Mouse (Mus musculus) adrenal gland, postnatal 25 days (tissue): ENCODE measurements at regions not wholly inside any gene's neighbourhood (a gene's known extent, or its start where the extent isn't known, plus 50 kb on each side); places are given as distances from the start of the nearest gene placed in this dataset.

ENCODE experiments used
- DNase-seq: peaks from one replicate; pipeline ENCODE4 v3.0.0; 2021; ENCODE audit warnings: mixed read lengths

GRCm38 (mm10) chr4:54045258-54046029 is 219.6 kb downstream of the Tmem38b start:
- no peak for DNase-seq

DNA sequence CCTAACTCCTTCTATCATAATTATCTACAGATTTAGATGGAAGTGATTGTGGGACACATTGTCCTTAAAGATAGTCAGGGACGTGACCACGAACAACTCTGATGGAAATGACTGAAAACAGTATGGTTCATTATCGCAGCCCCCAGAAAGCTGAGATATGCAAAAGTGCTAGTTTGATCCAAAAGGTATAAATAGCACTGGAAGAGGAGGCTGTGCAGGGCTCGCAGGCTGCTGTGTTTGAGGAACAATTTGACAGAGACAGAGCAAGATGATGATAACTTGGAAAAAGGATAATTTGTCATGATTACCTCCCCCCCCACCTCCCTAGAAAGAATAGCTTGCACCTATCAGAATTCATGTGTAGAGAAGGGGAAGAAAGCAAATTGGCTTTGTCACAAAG is 238.5 kb downstream of the Tmem38b start:
- DNase-seq: no peak

DNA sequence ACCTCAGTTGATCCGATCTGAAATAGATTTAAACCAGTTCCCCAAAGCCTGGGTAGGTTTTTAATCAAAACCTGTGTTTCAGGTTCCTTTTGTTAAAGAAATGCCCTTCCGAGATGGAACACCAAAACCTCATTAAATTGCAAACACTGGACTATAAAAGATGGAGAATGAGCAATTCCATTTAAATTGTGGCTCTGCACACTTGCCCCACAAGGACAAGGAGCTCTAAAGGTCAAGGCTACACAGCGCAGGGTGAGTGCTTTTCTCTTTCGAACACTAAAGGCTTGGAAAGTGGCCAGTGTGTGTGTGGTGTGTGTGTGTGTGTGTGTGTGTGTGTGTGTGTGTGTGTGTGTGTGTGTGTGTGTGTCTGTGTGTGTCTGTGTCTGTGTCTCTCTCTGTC is 246.1 kb downstream of the Tmem38b start:
- DNase-seq: peak; percentile 24

DNA sequence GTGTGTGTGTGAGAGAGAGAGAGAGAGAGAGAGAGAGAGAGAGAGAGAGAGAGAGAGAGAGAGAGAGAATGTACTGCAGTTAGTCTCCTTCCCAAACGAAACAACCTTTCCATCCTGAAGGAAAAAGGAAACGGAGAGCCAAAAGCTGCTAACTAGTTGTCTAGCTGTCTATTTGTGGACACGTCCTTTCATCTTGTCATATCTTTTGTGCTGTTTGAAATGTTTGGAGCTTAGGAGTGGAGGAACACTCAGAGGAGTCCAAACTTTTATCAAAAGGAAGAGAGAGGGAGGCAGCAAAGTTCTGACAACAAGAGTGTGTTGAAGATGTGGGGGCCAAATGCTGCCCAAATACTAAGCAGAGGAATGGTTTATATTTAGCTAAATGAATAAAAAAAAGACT is 246.6 kb downstream of the Tmem38b start:
- no peak for DNase-seq

- no peak for DNase-seq
Observed at GRCm38 (mm10) chr4:54072932-54073331, 247.1 kb downstream of the Tmem38b start.

GRCm38 (mm10) chr4:54073483-54073882 is 247.6 kb downstream of the Tmem38b start:
- no peak for DNase-seq

DNA sequence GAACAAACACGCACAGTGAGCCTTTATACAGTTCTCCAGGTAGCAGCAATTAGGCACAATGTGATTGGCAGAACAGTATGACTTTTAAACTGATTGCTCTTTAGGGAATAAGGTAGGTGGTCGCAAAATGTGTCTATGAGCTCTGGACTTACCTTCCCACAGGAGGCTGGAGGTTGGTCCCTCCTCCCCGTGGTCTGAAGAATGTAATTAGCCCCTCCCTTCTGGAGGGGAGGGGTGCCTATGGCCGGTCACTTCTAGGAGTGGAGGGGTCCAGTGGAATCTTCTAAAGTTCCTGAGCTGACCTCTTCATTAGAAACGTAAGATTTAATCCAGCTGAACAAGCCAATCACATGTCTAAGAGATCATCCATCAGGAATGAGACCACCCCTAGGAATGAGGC is 248.4 kb downstream of the Tmem38b start:
- no peak for DNase-seq

DNA sequence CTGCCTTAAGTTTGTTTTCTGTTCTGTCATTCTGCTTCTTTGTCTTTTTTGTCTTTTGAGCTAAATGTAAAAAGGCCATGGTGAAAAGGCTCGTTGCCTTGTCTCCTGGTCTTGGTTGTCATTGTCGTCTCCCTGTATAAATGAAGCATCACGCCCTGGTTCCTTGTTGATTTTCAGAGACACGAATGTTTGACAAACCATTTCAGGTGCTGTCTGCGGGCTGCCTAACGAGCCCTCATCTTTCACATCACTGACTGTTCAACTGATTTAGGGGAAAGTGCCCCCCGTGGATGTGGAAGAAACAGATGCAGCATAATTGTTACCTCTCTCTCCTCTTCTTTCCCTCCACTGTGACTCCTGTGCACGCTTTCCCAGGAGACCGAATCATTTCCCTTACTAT is 254.7 kb downstream of the Tmem38b start:
- DNase-seq: no peak

DNA sequence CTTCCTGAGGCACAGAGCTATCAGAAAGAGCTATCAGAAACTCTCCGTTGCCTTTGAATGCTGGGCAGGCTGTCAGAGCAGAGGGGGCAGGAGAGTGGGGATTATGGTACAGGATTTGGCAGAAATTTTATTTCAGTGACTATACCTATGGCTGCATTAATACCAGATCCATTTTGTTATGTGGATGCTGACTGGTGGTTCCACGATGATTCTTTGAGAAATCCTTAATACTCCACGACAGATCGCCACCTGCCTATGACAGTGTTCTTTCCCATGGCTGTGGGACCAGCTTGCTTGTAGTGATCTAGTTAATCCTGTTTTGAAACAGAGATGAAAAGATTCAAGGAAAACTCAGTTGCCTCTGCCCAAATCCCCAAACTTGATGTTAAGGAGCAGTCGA is 255.6 kb downstream of the Tmem38b start:
- DNase-seq: no peak

DNA sequence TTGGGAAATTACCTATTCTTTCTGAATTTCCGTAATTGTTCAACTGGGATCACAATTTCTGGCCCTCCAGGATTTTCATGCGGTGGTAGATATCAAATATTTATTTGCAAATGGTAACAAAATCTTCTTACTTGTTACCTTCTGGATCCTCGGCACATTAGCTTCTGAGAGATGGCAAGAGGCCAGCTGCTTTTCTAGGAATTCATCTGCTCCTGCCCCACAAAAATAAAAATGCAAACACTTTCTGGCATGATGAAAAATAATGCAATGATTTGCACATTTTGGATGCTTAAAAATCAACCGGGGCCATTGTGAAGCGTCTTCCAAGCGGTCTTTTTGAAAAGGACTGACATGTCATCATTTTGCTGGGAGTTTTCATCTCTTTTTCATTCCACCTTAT is 258.9 kb downstream of the Tmem38b start:
- no peak for DNase-seq

GRCm38 (mm10) chr4:54094285-54094997 is 268.6 kb downstream of the Tmem38b start:
- DNase-seq: no peak

DNA sequence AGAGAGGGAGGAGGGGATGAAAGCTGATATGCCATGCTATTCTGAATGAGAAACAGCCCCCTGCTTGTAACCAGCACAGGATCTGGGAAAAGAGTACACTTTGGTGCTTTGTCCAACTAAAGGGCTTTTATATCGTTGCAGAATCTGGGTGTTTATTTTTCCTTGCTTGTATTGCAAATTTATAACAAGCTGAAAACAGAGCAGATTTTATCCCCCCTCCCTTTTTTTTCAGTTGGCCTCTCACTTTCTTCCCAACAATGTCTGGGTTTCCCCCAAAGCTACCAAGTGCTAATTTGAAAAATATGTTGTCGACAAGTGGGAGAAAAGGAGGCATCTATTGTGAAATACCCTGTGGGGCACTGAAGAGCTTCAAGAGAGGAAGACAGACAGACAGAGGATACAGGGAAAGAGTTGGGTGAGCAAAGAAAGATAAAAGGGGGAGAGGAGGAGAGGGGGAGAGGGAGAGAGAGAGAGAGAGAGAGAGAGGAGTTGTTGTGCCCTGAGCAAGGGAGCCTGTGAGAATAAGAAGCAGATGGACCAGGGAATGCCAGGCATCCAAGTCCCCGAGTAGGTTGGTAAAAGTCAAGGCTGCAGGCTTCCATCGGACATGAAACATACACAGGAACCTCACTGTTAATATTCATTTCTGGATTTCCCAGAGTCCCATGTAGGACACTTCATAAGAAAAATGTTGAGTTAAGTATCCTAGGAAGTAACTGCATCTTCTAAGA is 269.5 kb downstream of the Tmem38b start:
- no peak for DNase-seq

DNA sequence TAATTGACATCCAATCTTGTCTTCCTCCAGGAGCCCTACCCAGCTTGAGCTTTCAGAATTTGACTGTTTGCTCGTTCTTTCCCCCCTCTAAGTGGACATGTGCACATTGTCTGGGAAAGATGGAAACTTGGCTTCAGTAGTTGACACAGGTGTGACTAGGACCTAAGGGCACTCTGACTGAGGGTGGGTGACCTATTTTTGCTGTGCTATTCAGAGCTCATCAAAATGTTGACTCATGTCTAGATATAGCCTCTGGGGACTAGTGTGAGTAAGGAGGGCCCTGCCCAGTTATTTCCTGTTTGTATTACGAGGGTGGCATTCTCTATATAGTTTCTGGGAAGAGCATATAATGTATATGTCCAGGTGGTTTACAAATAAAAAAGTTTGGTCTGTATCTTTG is 271.7 kb downstream of the Tmem38b start:
- DNase-seq: no peak

DNA sequence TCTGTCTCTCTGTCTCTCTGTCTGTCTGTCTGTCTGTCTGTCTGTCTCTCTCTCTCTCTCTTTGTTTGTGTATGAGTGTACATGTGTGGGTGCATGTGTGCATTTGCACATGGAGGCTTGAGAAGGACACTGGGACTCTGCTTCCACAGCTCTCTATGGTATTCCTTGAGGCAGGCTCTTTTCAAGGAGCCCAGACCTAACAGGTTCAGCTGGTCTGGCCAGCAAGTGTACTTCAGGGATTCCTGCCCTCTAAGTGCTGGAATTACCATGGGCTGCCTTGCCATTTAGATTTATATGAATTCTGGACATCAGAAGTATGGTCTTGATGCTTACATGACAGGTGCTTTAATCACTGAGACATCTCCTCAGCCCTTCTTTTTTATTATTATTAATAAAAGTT is 274.4 kb downstream of the Tmem38b start:
- DNase-seq: no peak

- no peak for DNase-seq
Observed at GRCm38 (mm10) chr4:54106976-54107375, 281.1 kb downstream of the Tmem38b start.

DNA sequence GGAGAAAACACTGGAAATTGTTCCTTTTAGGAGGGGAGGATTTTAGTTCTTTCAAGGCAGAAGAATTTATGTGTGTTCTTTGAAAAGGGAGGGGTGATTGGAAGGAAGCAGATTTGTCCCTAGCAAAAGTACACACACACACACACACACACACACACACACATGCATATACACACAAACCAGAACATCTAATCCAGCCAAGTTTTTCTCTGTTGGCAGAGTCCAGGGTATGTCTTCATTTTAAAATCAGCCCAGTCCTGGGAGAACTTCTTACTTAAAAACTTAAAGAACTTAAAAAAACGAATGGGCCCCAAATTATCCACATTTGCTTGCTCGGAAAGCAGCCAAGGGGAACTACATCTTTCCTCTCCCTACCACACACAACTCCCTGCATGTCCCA is 290.5 kb downstream of the Tmem38b start:
- DNase-seq: no peak

DNA sequence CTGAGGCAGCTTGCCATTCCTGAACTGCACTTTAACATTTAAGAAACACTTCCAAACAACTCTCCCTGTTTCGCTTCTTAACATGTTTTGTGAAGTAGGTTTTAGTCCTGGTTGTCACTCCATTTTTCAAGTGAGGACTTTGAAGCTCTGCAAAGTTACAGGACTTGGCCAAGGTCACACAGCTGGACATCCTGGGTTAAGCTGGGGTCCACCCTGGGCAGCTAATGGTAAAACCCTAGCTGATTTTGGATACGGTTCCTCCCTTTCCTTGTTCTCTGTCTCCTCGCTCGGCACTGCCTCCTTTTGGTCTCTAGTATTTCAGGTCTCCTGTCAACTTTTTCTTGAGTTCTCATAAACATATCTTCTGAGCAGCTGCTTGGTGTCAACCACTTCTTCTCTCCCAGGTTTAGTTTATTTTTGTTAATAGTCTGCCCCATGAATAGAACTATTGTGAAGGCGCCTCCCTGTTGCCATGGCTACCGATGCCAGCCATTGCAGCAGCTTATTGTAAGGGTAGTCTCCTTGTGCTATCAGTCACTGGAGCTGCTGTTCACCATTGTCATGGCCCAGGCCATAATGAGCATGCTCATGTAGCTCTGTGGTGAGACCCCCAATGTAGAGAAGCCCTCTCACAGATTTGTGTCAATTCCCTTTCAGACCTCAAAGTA is 292.5 kb downstream of the Tmem38b start:
- DNase-seq: no peak

DNA sequence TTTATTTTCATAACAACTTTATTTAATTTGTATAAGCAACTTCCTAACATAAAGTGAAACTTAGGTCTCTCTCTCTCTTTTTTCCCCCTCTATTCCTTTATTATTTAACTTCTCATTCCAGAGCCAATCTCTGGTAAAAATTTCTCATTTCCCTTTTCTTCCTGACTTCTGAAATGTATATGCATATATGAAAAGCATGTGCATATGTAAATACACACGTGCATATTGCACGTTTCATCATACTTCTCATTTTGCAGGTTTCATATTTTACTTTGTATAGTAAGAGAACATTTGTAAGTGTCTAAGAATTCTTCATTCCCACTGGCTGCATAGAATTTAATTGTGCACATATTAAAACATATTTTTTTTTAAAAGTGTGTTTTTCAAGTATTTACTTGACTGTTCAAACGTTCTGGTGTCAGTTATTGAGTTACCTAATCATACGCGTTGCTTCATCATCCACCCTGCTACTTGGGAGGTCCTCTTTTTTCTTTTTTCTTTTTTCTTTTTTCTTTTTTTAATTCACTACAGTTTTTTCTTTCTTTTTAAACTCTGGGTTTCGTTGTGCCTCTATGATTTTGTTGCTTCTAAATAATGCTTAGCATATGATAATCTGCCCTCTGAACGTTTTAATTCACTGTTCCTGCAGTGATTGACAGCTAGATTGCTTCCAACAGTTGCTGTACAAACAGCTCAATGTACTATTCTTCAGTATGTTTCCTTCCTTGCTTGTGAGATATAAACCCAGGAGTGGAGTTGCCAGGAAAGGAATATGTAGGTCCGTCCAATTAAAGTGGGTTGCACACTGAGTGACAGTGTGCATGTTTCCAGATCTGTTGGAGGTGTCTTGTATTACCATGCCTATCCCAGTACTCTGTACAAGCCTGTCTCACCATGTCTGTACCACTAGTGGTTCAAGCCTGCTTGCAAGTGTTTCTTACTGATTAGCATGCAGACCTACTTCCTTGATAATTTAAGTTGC is 303.2 kb downstream of the Tmem38b start:
- no peak for DNase-seq

DNA sequence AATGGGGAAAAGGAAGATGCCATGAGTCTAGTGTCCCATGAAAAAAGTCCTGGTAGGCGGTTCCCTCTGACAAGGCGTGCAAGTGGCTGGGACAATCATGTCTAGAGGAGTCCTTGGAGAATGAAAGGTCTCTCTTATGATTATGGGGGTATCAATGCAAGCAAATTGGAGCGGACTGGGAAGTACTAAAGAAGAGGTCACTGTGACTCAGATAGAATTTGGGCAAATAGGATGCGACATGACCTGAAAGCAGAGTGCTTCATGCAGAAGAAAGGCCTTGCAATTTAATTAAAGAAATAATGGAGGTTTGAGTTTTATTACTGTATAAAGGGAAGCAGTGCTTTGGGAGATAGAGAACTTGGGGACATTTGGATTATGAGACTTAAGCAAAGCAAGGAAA is 330.3 kb downstream of the Tmem38b start:
- DNase-seq: no peak

GRCm38 (mm10) chr4:54161337-54161993 is 335.6 kb downstream of the Tmem38b start:
- DNase-seq: no peak

- no peak for DNase-seq
Observed at GRCm38 (mm10) chr4:54162308-54162707, 336.5 kb downstream of the Tmem38b start.
